Mouse (Mus musculus) kidney, adult 2 months (tissue): ENCODE measurements around the gene Spty2d1.

Experiments
- CTCF ChIP-seq: fragments of 200-500 bp; conservative IDR thresholded peaks from 2 replicates; pipeline ENCODE4 v1.5.1; 2011; ENCODE audit warnings: low read depth, mild to moderate bottlenecking, control low read depth, low read length, moderate library complexity, mixed read lengths; ENCODE audit not compliant: insufficient read depth, insufficient read length
- POLR2A ChIP-seq: fragments of 200-500 bp; IDR thresholded peaks from one replicate; pipeline ENCODE4 v1.6.1; 2011; ENCODE audit warnings: low read depth, low read length, control low read depth

DNA sequence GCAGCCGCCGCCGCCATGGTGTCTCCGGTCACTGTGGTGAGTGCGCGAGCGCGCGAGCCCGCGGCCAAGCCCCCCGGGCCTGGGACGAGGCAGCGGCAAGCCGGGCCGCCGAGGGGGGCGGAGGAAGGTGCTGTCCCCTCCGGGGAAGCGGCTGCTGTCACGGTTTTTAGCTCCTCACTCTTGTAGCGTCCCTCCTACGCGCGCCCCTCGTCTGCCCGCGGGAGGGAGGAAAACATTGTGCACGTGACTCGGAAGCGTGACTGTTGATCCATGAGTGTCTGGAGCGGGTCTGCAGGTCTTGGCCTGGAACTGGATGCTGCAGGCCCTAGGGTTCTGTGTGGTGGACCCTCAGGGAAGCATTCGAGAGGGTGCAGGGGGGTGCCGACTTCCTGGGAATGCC, 42.6 kb upstream of the Spty2d1 start:
- TF ChIP-seq CTCF (no peak), POLR2A (no peak)
